Mouse (Mus musculus) cerebellum, adult (tissue): ENCODE data around the gene Sirt6.

ENCODE experiments used
- ATAC-seq: cut with Nextera tagmentation; 2 replicates; pipeline ENCODE4 v1.9.2; 2017; ENCODE audit warnings: mild to moderate bottlenecking, moderate library complexity, mixed read lengths; ENCODE audit not compliant: insufficient number of reproducible peaks, low FRiP score, low TSS enrichment

Gene Sirt6

DNA sequence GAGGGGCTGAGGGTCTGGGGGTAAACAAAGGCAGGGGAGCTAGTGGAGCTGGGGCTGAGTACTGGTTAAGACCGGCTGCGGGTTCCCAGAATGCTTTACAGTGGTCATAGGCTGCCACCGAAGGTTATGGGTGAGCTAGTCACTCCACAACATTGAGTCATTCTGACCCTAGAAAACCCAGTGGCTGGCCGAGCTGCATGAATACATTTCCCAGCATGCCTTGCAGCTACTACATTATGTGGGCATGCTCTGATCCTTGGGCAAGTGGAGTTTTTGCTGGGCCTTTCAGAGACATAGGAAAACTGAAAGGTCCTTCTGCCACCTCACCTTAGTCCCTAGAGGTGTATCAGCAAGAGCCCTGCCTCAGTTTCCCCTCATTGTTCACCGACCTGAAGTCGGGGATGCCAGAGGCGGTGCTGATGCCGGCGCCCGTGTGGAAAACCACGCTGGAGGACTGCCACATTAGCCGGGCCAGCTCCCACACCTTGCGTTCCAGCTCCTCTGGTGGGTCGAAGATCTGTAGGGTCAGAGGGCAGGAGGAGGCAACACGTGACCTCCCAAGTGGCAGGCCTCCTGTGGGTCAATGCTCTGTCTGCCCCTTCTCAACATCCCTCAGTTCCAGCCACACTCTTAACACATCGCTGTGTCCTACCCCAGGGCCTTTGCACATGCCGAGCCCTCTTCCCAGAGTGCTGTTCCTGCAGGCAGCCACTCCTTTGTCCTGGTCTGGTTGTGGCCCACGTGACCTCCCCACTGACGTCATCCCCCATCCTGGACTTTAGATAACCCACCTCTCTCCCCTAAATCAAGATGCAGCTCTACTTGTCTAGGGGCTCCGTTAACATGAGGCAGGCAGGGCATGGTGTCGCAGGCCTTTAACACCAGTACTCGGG is 1.2 kb downstream of the Sirt6 start:
- no peak for ATAC-seq

DNA sequence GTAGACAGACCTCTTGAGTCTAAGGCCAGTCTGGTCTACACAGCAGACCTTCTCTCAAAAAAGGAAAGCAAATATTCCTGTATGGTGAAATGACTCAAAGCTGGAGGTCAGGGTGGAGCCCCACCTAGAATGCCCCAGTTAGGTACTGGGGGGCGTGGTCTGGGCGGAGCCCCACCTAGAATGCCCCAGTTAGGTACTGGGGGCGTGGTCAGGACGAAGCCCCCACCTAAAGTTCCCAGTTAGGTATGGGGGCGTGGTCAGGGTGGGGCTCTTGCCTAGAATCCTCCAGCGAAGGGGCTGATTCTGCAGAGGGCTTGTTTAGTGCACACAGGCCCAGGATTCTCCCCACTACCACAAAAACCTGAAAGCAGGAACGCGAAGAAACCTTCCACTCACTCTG is 4.2 kb downstream of the Sirt6 start:
- ATAC-seq, result no peak

DNA sequence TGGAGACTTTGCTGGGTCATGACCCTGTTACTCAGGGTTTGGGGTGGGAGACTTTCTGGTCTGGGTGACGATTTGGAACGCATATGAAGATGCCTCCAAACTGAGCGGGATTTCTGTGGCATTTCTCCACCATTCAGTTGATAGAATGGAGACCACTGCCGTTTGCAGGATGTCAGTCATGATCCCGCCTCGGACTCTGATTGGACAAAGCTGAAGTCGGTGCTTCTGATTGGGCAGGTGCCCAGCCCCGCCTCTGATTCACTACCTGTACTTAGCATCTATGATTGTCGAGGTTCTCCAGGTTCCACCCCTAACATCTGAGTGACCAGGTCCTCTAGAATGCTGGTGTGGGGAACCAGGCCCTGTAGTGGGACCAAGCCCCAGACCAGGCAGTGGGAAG is 6.8 kb downstream of the Sirt6 start:
- no peak for ATAC-seq

DNA sequence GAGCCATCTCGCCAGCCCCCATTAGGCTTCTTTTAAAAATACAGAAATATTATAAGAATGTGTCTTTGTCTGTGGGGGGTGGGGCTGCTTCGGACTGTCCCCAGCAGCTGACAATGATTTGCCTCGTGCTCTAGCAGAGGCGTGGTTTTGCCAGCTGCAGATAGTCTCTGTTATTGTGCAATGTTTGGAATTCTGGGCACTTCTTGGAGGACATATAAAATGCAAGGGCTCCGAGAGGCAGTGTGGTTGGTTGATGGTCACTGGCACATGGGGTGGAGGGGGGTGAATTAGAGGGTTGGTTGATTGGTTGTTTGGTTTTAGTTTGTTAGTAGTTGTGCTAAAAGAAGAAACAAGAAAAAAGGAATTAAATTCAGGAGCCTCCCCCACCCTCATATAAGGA is 7.6 kb downstream of the Sirt6 start:
- ATAC-seq, result no peak

DNA sequence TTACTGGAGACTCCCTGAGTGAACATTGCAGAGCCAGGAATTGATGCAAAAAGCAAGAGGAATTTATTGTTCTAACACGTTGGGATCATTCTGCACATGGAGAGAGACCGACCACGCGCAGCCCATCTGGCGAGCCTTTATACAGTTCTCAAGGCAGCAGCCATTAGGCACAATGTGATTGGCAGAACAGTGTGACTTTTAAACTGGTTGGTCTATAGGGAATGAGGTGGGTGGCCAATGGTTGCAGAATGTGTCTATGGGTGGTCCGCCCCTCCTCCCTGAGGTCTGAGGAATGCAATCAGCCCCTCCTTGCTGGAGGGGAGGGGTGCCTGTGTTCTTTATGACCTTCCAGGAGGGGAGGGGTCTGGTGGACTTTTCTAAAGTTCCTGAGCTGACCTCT is 12.1 kb downstream of the Sirt6 start:
- no peak for ATAC-seq

DNA sequence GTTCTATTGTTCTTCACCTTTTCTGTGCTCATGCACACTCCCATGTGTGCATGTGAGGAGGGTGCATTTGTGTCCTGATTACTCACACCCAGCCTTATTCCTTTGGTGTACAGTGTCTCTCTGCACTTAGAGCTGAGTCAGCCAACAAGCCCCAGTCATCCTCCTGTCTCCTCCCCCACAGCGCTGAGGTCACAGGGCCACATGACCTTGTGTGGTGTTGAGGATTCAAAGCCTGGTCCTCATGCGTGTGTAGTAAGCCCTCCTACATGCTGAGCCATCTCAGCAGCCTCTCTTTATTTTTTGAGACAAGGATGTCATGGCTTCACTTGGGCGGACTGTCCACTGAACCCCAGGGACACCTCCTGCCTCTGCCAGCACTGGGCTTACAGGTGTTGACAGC is 14.8 kb downstream of the Sirt6 start:
- no peak for ATAC-seq

DNA sequence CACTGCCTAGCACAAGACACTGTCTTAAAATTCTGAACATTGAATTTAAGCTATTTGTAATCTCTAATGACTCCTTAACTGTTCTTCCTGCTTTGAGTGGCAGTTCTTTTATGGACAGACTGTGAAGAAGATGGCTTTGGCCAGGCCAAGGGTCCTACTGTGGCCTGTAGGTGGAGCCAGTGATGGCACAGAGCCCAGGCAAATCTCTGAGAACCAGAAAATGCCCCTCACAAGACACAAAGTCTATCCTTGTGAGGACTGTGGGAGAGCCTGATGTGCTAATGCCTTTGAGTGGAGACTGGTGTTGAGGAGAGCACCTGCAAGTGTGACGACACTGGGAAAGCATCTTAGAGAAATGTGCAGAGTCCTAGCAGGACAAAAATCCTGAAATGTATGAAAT is 19.3 kb downstream of the Sirt6 start:
- no peak for ATAC-seq

DNA sequence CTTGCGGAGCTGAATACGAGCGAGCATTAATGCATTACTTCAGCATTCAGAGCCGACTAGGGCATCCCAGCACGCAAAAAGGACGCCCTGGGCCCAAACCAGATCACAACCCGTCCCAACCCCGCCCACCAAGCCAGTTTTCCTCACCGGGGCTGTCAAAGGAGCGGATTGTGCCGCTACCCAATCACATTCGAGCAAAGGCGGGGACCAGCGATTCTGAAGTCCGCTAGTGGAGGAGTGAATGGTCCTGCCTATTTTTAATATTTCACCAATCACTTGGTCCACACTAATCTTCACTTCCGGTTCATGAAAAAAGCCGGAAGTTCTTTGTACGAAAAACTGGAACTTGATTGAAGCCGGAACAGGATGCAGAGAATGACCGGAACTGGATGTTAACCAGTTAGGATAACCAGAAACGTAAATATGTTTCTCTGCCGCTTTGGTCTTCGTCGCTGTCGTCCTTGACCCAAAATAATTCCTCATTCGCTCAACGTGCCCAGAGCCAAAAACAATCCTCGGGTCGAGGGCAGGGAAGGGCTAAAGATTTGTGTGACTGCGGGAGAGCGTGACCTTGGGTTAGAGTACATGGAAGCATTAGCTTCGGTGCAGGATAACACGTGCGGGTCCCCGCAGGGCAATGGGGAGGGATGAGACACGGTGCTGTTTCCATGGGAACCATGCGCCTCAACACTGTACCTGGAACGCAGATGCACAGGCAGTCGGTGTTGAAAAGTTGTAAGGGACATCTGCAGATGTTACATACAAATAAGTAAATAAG is 21.4 kb downstream of the Sirt6 start, which contains the start of gene BC025920:
Gene BC025920, plus strand, starts transcription at position 297 of the 778 bp plus-strand sequence.
- peak; percentile 90 for ATAC-seq

DNA sequence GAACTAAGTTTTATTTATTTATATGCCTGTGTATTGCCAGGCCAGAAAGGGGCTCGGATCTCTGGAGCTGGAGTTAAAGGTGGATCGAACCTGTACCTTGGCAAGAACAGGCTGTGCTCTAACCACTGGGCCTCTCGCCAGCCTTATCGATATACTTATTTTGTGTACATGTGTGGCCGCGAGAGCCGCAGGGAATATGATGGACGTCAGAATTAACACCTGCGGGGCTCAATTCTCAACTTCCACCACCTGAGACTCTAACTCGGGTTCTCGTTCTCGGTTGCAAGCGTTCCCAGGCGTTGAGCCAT is 22.0 kb downstream of the Sirt6 start:
- ATAC-seq, result no peak

DNA sequence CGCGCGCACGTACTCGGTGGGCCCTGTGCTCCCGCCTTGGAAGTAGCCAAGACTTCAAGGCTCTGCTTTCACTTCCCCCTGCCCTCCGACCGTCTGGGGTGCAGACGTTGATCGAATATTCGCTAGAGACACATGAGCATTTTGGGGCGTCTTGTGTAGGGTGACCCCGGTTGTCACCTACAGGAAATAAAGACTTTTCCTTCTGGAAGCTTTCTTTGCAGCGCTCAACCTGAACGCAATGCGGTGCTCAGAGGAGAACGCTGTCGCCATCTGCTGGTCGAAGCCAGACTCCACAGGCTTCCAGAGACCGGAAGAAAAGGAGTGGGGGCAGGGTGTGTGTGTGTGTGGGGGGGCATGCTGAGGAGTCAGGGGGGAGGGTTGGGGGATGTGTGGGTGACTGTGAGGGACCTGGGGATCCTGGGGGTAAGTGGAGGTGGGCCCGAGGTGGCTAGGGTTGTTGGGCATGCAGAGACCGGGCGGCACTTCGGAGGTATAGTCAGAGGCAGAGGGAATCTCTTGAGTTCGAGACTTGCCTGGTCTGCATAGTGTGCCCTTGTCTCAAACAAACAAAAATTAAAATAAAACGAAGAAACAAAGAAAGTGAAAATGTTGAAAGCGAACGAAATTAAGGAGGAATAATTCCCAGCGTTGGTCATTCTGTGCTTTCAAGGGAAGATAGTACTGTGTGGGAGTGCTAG is 22.5 kb downstream of the Sirt6 start:
- ATAC-seq, result peak; percentile 7; the same call in 1 of the 2 replicates

DNA sequence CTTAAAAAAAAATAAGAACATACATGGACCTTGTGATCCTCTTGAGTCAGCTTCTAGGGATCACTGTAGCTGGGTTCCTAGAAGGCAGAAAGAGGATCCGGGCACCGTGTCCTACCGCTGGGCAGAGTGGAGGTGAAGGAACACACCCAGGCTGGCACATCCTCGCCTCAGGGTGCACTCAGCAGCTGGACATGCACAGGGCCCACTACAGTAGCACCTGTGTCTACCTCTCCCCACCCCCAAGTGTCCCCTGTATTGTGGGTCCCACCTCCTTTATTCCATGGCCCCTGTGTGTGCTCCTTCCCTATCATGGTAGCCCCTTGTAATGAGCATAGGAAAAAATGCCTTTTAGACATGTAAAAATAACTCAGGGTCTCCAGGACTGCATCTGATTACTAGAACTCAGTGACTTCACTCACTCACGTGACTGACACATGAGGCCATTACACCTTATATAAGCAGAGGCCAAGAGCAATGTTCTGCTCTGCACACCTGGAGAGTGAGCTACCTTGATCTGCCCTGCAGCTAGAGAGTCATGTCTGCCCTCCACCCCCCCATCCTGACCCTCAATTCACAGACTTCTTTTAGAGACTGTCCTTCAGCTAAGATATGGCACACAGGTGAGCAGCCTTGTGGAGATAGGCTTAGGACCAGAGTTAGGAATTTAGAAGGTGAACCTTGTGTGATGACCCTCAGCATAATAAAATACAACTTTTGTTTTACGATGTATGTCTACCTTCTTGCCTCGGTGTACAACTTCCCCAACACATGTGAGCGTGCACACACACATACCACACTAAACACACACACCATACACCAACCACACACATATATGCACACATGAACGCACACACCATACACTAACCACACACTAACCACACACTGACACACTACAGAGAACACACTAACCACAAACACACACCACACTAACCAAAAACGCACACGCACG is 23.3 kb downstream of the Sirt6 start:
- ATAC-seq, result peak; percentile 2; the same call in 1 of the 2 replicates

DNA sequence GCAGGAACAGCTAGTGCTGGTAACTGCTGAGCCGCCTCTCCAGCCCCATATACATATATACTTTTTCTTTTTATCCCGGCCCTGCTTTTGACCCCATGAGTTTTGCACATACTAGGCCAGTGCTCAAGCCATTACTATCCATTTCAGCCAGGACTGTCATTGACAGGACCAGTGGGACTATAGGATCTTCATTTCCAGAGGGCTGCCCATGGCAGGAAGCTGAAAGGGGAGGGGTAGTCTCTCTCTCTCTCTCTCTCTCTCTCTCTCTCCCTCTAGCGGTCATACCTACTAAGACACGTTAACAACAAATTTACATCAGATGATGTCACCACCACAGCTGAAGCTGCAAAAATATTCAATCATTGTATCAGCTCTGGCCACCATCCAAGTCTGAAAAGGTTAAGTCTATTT is 24.9 kb downstream of the Sirt6 start:
- no peak for ATAC-seq

DNA sequence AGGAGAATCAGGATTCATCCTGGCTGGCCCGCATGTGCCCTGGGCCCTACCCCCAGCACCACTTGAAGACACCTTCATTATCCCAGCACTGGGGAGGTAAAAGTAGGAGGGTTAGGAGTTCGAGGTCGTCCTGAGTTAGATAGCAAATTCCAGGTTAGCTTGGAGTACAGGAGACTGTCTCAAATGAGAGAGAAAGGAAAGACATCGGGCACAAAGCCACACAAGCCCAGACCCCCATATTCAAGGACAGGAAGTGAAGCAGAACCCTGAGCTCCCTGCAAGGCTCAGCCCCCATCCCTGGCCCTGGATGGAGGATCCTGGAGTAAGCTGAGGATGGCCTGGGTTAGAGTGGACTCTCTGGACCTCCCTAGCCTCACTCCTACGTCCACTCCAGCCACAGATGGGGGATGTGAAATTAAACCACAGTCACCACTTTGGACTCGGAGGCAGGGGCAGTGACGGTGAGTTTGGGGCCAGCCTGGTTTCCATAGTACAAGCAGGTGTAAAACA is 26.1 kb downstream of the Sirt6 start:
- ATAC-seq, result no peak

DNA sequence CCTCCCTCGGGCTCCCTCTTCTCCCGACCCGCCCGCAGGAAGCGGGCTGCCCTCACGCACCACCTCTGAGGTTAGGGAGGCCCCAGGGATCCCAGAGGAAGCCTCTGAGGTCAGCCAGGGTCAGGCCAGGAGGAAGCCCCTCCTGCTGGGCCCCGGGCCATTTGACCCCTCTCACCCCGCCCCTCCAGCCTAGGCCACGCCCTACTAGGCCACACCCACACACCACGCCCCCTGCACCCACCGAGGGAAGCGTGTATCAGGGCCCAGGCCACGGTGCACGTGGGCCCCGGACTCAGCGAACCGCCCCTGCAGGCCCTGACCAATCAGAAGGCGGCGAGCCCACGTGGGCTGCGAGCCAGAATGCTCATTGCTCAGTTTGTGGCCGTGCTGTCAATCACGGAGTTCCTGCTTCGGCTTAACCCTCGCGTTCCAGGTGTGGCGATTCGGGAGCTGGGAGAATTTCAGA is 26.8 kb downstream of the Sirt6 start, which contains the start of gene Tle6:
Gene Tle6, minus strand, starts transcription at position 336 of the 466 bp plus-strand sequence.
- peak; percentile 57; the same call in 1 of the 2 replicates for ATAC-seq

DNA sequence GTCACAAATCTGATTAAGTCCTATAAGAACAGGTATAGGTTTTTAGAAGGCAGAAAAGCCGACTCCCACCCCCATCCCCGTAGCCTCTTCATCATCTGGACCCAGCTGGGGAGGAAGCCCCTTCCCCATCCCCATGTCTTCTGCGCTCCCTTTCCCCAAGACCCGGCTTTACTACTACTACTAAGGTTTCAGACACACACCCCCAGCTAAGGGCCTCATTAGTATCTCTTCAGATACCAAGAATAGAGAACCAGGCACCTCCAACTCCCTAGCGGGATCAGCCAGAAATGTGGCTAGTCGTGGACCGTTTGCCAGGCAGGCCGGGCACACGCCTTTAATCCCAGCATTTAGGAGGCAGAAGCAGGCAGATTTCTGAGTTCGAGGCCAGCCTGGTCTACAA is 27.5 kb downstream of the Sirt6 start:
- ATAC-seq, result no peak

DNA sequence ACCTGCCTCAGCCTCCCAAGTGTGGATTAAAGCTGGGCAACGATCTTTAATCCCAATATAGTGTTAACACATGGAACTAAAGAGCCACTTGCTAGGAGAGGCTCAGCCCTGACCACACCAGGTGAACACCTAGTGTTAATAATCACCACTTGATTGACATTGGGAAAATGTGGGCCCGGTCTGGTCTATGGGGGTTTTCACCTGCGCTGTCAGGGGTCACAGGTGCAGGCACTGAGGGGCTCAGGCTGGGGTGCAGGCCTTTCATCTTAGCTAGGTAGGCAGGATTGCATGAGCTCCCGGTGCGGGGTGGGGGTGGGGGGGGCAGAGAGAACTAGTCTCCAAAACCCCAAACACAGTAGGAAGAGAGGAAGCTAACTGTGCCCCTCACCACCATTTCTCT is 28.0 kb downstream of the Sirt6 start:
- ATAC-seq, result no peak

DNA sequence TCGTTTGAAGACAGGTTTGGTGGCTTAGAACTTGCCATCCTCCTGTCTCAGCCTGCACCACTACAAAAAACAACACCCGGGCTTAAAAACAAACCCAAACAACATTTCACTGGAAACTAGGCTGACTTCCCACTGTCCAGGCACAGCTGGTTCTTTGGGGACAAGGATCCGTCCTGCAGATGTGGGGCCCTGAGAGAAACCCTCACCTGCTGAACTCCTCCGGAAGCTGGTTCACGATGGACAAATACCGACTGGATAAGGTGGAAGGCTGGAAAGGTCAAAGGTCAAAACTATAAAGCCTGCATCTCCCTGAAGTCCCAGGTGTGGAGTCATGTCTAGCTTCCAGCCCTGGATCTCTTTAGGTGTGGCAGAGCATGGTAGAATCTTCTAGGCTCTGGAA is 28.7 kb downstream of the Sirt6 start:
- ATAC-seq, result no peak

DNA sequence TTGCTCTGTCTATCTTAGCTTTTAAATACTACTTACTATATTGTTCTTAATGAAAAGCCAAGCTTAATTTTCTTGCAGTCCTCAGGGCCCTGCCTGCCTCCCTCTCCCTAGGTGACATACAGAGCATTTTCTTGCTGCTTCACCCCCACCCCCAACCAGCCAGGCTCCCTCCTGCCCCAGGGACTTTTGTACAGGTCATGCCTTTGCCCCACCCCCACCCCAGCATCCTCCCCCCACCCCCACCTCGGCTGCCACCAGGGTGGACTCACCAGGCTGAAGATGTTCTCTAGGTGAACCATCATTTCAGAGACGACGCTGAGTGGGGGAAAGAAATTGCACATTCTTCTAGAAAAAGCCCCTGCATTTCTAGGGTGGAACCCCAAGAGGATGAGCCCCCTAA is 29.3 kb downstream of the Sirt6 start:
- ATAC-seq, result no peak

DNA sequence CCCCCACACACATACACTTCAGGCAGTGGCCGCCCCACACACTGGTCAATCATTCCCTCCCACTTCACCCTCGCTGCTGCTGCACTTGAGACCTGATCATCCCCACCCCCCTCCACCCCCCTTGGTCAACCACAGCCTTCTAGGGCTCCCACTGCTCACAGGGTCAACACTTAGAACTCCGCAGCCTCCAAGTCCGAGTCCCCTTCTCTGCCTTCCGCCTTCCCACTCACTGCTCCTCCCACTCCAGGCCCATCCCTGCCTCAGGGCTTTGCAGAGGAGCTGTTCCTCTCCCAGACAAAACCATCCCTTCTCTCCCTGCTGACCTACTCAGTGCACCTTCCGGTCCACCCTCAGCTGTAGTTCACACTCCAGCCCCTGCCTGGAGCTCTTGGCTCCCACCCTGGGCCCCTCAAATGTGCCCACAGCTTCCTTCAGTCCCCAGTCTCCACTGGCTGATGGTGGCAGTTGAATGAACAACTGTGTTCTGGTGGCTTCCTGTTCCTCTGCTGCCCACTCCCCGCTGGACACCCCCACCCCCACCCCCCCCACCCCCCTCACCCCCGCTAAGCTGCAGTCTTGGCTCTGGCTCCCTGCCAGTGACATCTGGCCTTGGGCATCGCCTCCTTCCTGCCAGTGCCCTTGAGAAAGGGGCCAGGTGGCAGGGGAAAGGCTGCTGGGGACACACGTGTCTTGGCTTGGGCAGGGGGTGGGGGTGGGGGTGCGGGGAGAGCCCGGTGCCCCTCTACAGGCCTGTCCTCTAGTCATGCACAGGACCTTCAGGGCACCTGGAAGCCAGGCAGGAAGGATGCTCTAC is 30.3 kb downstream of the Sirt6 start:
- ATAC-seq, result no peak
